Mouse (Mus musculus) gastrocnemius, adult 2 months (tissue): ENCODE data around the gene Sox1. TPM values are rescaled to one million over a fixed set of nuclear protein-coding genes. Genes with fewer than 3 reads are reported as not detected.
A peak's percentile ranks its signal among the peaks of the same experiment; 100 is the strongest.

ENCODE experiments used
- DNase-seq: peaks from one replicate; pipeline ENCODE4 v3.0.0; 2022
- H3K27ac ChIP-seq: fragments of 200-600 bp; 2 replicates; pipeline ENCODE4 v1.8.1; 2022; ENCODE audit warnings: mild to moderate bottlenecking
- H3K4me3 ChIP-seq: fragments of 200-600 bp; 2 replicates; pipeline ENCODE4 v1.8.1; 2022; ENCODE audit warnings: mild to moderate bottlenecking, moderate library complexity
- CTCF ChIP-seq: fragments of 200-600 bp; IDR thresholded peaks from 2 replicates; pipeline ENCODE4 v1.8.1; 2022; ENCODE audit warnings: antibody characterized with exemption, mild to moderate bottlenecking, moderate library complexity
- intact Hi-C: fragments of 180-260 bp; cut with DNase I; formaldehyde crosslinking; loops from one replicate; pipeline ENCODE4 v1.15.1; 2025
- total RNA-seq, 2 experiments: library from RNA; stranded (reverse); gene quantifications; 2 replicates each; pipeline ENCODE4 v1.2.3; 2021

Gene Sox1
- total RNA-seq, 2 experiments from 2014 or later: not detected

DNA sequence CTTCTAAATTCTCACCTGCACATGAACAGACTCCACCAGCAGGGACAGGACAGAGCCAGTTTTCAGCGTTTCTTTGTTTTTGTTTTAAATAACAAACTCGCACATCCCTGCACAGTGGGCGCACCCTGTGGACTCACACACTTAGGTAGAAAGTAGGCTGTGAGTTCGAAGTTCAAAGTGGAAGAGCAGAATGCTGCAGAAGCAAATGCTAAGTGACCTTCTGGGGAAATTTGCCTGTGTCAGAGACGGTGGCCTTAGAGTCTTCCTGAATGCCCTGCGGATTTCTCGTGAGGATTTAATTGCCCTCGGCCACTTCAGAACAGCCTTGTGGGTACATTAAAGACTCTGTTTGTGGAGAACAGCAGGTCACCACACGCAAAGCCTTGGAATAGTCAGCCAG lies 7.6 kb downstream of the Sox1 start:
- no peak for DNase-seq
- intact Hi-C loops: no loop called here
- no peak for TF ChIP-seq CTCF
- Histone ChIP-seq H3K27ac (no peak overlapping the region), H3K4me3 (no peak overlapping the region)

DNA sequence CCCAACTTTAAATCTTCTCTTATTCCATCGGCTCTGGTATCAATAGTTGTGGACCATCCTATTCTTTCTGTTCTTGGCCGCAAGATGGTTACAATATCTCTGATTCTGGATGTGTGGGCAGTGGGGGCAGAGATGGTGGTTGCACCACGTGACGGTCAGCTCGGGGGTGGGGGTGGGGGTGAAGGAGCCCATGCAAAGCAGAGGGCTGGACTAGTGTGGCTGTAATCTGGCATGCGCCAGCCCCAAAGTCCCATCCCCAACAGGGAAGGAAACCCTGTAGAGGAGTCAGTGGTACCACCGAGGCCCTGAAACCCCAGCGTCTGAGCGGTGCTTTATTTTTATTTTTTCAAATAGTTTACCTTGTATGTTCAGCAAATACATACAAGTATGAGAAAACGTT lies 12.9 kb downstream of the Sox1 start:
- DNase-seq: no peak
- no peak for TF ChIP-seq CTCF
- intact Hi-C loops: no loop called here
- H3K4me3 ChIP-seq: no peak overlapping the region
- H3K27ac ChIP-seq: no peak overlapping the region

- Histone ChIP-seq H3K27ac (no peak overlapping the region), H3K4me3 (no peak overlapping the region)
- DNase-seq: no peak
- no peak for TF ChIP-seq CTCF
- intact Hi-C loops: no loop called here
These were observed 14.9 kb downstream of the Sox1 start for GRCm38 (mm10) chr8:12409976-12410375.

GRCm38 (mm10) chr8:12417056-12417455 lies 22.0 kb downstream of the Sox1 start:
- DNase-seq: no peak
- TF ChIP-seq CTCF: no peak
- Histone ChIP-seq H3K4me3 (no peak overlapping the region), H3K27ac (no peak overlapping the region)
- intact Hi-C loops: no loop called here

- no peak for DNase-seq
- H3K27ac ChIP-seq: no peak overlapping the region
- intact Hi-C loops: no loop called here
- no peak for TF ChIP-seq CTCF
- no peak overlapping the region for H3K4me3 ChIP-seq
These were observed 25.4 kb downstream of the Sox1 start for GRCm38 (mm10) chr8:12420537-12420936.

DNA sequence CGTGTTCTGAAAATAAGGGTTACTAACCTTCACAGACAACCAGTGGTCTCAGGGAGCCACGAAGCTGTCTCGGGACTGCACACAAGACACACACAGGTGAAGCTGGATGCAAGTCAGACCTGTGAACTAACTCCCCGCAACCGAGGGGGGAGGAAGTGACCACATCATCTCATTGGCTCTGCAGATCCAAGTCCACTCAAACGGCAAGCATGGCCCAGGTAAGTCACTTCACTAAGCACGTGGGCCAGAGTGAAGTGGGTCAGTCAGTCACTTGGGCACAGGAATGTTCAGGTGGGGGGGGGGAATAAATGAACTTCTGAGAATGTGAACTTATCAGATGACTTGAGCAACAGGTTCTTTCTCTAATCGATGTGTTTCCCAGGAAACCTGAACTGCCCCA lies 30.8 kb downstream of the Sox1 start:
- H3K4me3 ChIP-seq: no peak overlapping the region
- no peak for TF ChIP-seq CTCF
- DNase-seq: no peak
- H3K27ac ChIP-seq: no peak overlapping the region
- intact Hi-C loops: no loop called here

DNA sequence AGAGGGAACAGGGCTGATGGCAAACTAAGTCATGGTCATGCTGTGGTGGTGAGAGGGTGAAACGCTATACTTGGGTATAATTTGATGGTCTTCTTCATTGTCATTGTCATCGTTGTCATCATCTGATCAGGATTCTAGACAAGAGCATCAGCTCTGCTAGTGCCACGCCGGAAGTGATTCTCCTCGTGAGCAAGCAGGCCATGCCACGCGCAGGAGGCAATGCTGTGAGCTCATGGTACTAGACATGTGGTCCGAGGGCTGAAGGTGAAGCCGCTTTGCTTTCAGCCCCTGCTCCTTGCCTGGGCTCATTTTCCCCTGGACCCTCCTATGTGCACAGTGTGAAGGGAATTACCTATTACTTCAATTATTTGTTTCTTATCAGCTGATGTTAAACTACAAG lies 32.3 kb downstream of the Sox1 start:
- intact Hi-C loops: no loop called here
- TF ChIP-seq CTCF: no peak
- Histone ChIP-seq H3K4me3 (no peak overlapping the region), H3K27ac (no peak overlapping the region)
- DNase-seq: no peak

DNA sequence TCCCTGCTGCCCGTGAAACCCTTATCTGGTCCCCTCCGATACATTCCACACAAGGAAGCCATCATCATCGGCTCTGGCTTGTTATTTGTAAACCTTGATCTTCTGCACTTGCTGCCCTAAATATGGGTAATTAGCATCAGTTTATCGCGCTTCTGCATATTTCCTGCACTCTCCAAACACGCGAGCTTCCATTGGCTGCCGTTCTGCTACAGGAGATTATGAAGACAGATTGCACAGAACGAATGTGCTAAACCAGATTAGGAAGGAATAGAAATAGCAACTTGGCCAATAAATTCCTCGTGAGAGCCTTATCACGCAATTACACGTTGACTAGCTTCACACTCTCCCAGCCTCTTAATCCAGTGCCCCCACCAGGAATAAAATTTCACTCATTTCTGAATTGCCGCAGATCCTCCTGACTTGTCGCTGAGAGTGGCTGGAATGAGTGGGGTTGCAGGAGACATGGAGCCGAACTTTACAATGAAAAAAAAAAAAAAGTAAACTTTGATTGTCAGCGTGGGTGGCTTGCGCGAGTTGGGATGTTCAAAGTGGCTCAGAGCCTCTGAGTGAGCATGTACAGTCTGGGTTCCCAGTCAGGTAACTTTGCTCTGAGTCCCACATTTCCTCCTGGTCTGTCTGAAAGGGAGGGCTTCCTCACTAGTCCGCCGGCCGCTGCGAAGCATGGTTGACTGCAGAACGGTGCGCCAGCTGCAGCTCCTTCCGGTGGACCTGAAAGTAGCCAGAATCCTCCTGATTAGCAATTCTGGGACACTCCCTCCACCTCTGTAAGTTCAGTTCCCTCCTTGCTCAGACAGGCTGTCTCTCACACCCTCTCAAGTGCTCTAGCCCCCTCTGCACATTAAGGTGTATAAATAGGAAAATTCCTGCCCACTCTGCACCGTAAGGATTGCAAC lies 33.0 kb downstream of the Sox1 start:
- H3K4me3 ChIP-seq: no peak overlapping the region
- TF ChIP-seq CTCF: no peak
- intact Hi-C loops: no loop called here
- H3K27ac ChIP-seq: no peak overlapping the region
- no peak for DNase-seq

DNA sequence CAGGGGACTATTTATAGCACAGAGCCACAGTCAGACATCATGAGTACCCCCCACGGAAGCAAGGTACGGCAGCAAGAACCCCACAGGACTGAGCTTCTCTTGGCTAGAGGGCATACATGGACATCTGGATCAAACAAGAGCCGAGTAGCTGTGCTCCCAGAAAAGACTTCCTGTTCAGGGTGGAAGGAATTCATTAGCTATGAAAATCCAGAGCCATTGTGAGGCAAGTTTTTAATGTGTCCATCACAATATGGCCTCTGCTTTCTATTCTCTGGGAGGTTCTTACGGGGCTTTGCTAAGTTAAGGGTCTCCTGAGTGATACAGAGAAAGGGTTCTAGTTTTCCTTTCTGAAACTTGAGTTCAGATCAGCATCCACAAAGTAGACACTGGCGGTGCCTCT lies 33.8 kb downstream of the Sox1 start:
- H3K27ac ChIP-seq: no peak overlapping the region
- intact Hi-C loops: no loop called here
- TF ChIP-seq CTCF: no peak
- no peak for DNase-seq
- no peak overlapping the region for H3K4me3 ChIP-seq

DNA sequence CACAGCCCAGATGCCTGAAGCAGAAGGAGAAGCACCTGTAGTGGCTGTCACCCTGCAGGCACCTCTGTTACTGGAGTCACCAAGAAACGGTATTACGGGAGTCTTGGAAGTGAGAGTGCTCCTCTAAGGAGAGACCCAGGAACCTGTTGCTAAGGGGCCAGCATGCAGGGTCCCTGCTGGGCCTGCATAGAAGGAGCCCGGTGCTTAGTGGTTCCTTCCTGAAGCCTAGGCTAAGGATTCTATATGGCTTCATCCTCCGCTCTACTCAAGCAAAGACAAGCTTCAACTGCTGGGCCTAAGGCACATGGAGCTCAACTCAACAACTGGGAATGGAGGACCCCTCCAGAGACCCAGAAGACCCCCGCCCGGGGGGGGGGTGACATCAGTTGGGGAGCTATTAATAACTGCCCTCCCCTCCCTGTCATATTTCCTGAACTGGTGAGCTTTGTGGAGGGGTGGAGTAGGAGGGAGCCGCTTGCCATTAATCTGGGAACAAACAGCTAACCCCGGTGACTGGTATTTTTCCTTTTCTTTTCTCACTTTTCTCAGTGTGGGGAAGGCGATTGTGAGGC lies 34.6 kb downstream of the Sox1 start:
- TF ChIP-seq CTCF: no peak
- Histone ChIP-seq H3K4me3 (no peak overlapping the region), H3K27ac (no peak overlapping the region)
- DNase-seq: no peak
- intact Hi-C loops: no loop called here

DNA sequence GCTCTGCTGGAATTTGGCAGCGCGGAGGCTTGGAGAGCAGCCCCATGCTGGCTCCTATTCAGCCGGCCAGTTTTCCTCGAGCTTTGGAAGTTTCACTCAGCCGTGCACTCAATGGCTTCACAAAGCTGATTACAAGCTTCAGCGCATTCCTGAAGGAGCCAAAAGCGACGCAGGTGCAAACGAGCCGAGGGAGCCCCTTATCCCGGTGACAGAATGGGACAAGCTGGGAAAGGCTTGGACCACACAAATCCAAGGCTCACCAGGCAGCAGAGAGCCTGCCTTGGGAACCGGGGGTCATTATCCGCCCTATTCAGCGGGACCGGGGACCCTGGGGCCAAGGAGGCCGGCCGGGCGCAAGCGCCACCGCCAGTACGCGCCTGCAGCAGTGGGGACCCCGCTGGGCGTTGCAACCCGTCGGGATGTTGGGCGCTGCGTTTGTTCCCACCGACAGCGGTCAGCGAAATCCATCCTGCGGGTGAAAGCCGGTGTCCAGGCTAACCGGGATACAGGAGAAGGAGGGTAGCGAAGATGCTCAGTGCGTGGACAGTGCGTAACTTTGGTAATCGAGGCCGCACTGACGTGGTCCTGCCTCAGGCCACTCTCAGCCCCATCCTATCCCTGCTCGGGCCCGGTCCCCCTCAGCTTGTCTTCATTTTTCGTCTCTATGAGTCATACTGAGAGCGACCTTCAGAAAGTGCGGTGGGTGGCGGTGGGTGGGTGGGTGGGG lies 35.2 kb downstream of the Sox1 start:
- no peak for DNase-seq
- intact Hi-C loops: no loop called here
- Histone ChIP-seq H3K4me3 (peak overlapping the region; percentile 19; the same call in 1 of the 2 replicates), H3K27ac (no peak overlapping the region)
- TF ChIP-seq CTCF: no peak

GRCm38 (mm10) chr8:12430900-12431737 lies 36.0 kb downstream of the Sox1 start:
- no peak overlapping the region for H3K27ac ChIP-seq
- intact Hi-C loops: no loop called here
- TF ChIP-seq CTCF: no peak

More at GRCm38 (mm10) chr8:12430900-12431737, 36.0 kb downstream of the Sox1 start:
- DNase-seq: no peak
- peak overlapping the region; percentile 6; the same call in 1 of the 2 replicates for H3K4me3 ChIP-seq
